Mouse (Mus musculus) forebrain, embryonic 15.5 days (tissue): ENCODE results near the gene Rnf185. TPM values are rescaled to one million over a fixed set of nuclear protein-coding genes. Genes with fewer than 3 reads are reported as not detected.

Source experiments
- ATAC-seq: fragments of 200-750 bp; cut with Nextera tagmentation; replicated peaks from 2 replicates; pipeline ENCODE4 v1.8.0; 2017; ENCODE audit warnings: mild to moderate bottlenecking, moderate TSS enrichment, moderate library complexity
- H3K27ac ChIP-seq: fragments of 300-500 bp; sonication (generic); replicated peaks from 2 replicates; pipeline ENCODE4 v1.5.1; 2015; ENCODE audit warnings: mild to moderate bottlenecking, inconsistent platforms
- H3K27me3 ChIP-seq: fragments of 300-500 bp; sonication (generic); 2 replicates; pipeline ENCODE4 v1.6.1; 2015; ENCODE audit warnings: inconsistent platforms
- H3K36me3 ChIP-seq: fragments of 300-500 bp; sonication (generic); 2 replicates; pipeline ENCODE4 v1.6.1; 2015; ENCODE audit warnings: mild to moderate bottlenecking, inconsistent platforms
- H3K4me1 ChIP-seq: fragments of 300-500 bp; sonication (generic); 2 replicates; pipeline ENCODE4 v1.6.1; 2015; ENCODE audit warnings: inconsistent platforms
- H3K4me2 ChIP-seq: fragments of 300-500 bp; sonication (generic); replicated peaks from 2 replicates; pipeline ENCODE4 v1.6.1; 2015; ENCODE audit warnings: mild to moderate bottlenecking, inconsistent platforms
- H3K4me3 ChIP-seq: fragments of 300-500 bp; sonication (generic); 2 replicates; pipeline ENCODE4 v1.5.1; 2015; ENCODE audit warnings: mild to moderate bottlenecking, inconsistent platforms
- H3K9ac ChIP-seq: fragments of 300-500 bp; sonication (generic); replicated peaks from 2 replicates; pipeline ENCODE4 v1.6.1; 2015; ENCODE audit warnings: mild to moderate bottlenecking, inconsistent platforms
- H3K9me3 ChIP-seq: fragments of 300-500 bp; sonication (generic); 2 replicates; pipeline ENCODE4 v1.6.1; 2016; ENCODE audit warnings: inconsistent platforms
- WGBS: fragments of 180-500 bp; shearing (Covaris S2); methylation state at CpG from one replicate; pipeline ENCODE4 v1.1.7; 2015; ENCODE audit warnings: mixed read lengths; 5-methylcytosine and 5-hydroxymethylcytosine counted together
- polyA plus RNA-seq: library from polyadenylated mRNA; unstranded; fragments of >200 nt; fragmentation: Nextera tagmentation; extraction: Ambion mirVana; gene quantifications from 2 replicates; pipeline ENCODE4 v1.2.1, GENCODE M21; 2015

Gene Rnf185
- polyA plus RNA-seq, 1 experiment from 2014 or later: 41.6 TPM

DNA sequence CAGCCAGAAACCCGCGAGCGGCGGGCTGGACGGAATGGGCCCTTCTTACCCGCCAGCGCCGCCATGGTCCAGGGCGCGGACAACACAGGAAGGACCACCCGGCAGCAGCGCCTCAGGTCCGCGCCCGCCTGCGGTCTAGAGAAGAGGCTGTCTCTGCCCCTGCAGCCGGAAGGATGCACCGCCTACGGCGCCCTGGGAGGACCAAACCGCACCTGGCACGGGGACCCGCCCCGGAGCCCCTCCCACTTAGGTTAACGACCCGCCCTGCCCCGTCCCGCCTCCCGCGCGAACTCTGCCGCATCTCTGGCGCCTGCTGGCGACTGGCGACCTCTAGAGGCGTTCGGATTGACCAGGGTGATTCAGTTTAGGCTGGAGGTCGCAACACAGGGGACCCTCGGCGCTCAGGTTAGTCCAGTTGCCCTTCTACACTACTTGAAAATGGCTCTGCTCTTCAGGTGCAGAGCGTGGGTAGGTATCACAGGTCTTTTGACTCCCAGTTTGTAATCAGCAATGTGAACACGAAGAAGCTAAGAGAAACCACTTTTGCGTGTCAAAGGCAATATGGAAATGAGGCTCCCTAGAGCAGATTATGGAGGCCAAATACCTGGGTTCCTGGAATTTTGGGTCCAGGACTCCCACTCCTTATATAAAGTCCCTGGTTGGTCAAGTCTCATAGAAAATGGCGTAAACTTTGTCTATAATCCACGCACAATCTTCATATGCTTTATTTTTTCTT is 43.0 kb downstream of the Rnf185 start, which contains the start of gene Limk2:
Gene Limk2 (minus strand): TSS at position 193 of the 736 bp plus-strand sequence.
- Histone ChIP-seq H3K4me3 (peak within 1 kb of the TSS; percentile 51), H3K27me3 (no peaks in the 10 kb centered on the region), H3K36me3 (peaks cover 3% of the 10 kb centered on the region; the same call in 1 of the 2 replicates), H3K9me3 (no peaks in the 10 kb centered on the region), H3K4me1 (peaks cover 17% of the 10 kb centered on the region), H3K4me2 (peak within 1 kb of the TSS; percentile 75), H3K27ac (peak within 1 kb of the TSS; percentile 7; the same call in 1 of the 2 replicates), H3K9ac (peak within 1 kb of the TSS; percentile 69)
- peak; percentile 92 for ATAC-seq
- WGBS: 3% methylated on average over 45 of the region's 45 CpGs

DNA sequence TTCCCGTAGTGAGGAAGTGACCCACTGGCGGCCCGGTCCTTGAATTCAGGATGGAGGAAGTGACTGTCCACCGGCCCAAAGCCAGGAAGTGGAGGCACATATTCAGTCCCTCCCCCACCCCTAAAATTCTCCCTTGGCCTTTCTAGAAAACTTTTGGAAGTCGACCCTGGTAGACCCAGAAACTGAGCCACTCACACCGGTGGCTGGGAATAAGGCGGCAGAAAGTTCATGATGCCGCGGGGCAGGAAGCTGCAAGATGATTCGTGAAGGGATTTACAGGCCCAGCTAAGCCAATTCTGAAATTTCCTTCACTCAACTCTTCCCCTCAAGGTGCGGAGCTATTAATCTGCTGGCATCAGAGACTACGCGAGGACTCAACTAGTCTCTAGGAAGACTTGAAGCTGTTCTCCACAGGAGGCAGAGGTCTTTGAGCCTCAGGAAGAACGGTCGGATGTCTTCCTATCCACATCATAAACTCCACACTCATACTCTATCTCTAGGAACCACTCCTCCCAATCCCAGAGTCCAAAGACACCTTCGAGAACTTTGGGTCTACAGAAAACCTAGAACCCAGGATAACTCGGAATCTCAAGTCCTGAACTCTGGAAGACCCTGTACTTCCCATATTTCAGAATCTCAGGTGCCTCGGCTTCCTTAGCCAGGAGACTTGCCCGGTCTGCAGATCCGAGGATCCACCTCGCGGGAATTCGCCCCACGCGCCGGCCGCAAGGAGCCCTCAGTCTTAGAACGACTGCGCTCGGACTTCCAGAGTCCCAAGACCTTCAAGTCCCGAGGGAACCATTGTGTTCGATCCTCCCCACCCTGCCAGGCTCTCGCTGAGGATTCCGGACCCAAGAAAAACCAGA is 43.8 kb downstream of the Rnf185 start:
- no peaks in the 10 kb centered on the region for H3K36me3 ChIP-seq
- WGBS: 7% methylated on average over 34 of the region's 34 CpGs
- H3K4me2 ChIP-seq: peak overlapping the region; percentile 75
- peak overlapping the region; percentile 51 for H3K4me3 ChIP-seq
- H3K4me1 ChIP-seq: peaks cover 17% of the 10 kb centered on the region
- H3K27ac ChIP-seq: peak overlapping the region; percentile 7; the same call in 1 of the 2 replicates
- peak overlapping the region; percentile 69 for H3K9ac ChIP-seq
- H3K27me3 ChIP-seq: no peaks in the 10 kb centered on the region
- no peak; the same call in 1 of the 2 replicates for ATAC-seq
- H3K9me3 ChIP-seq: no peaks in the 10 kb centered on the region

DNA sequence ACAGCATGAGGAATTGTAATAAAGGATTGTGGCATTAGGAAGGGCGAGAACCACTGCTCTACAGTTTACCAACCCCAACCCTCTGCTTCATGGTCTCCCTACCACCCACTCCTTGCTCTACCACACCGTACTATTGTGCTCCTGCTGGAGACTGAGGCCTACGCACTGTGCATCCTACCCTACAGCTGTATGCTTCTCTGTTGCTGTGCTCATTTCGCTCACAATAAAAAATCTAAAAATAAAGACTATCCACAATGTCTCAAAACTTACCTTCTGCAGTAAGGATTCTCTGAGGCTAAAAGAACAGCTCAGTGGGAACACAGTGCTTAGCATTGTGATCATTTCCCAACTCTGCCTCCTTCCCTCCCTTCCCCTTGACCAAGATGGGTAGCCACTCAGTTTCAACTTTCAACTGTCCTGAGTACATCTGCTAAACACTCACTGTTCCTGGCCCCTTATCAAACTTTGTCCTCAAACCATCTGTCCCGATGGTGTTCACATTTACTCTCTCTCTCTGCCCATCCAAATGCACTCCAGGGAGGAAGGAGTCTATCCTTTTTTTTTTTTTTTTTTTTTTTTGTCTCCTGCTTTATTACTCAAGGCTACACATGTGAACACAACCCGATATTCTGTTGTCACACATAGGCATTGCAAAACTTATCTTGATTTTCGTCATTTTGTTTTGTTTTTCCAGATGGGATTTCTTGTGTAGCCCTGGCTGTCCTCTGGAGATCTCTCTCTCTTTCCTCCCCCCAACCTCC is 47.7 kb downstream of the Rnf185 start:
- WGBS: 91% methylated on average over 7 of the region's 7 CpGs
- no peaks in the 10 kb centered on the region for H3K9me3 ChIP-seq
- no peaks in the 10 kb centered on the region for H3K27me3 ChIP-seq
- no peak overlapping the region for H3K27ac ChIP-seq
- H3K36me3 ChIP-seq: no peaks in the 10 kb centered on the region
- peaks cover 16% of the 10 kb centered on the region for H3K4me1 ChIP-seq
- ATAC-seq: no peak
- H3K4me3 ChIP-seq: no peak overlapping the region
- no peak overlapping the region for H3K4me2 ChIP-seq
- no peak overlapping the region for H3K9ac ChIP-seq

DNA sequence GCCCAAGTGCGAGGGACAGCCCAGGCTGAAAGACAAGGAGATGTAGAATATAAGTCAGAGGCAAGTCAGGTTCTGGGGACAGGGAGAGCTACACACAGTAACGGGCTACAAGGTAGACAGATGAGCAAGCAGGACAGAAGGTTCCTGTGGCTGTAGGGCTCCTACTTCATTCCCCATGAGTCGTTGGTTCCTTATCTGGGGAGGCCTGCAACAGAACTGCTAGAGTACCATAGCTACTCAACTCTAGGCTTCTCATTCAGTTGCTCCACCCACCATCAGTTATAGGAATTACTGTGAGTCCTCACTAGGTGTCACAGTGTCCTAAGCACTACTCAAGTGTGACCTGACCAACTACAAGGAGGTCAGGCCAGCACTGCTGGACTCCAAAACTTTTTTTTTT is 49.1 kb downstream of the Rnf185 start:
- Histone ChIP-seq H3K36me3 (no peaks in the 10 kb centered on the region), H3K4me3 (no peak overlapping the region), H3K4me1 (peaks cover 6% of the 10 kb centered on the region), H3K4me2 (no peak overlapping the region), H3K27me3 (no peaks in the 10 kb centered on the region), H3K27ac (no peak overlapping the region), H3K9me3 (no peaks in the 10 kb centered on the region), H3K9ac (no peak overlapping the region)
- ATAC-seq: no peak
- 91% methylated on average over 3 of the region's 3 CpGs for WGBS

DNA sequence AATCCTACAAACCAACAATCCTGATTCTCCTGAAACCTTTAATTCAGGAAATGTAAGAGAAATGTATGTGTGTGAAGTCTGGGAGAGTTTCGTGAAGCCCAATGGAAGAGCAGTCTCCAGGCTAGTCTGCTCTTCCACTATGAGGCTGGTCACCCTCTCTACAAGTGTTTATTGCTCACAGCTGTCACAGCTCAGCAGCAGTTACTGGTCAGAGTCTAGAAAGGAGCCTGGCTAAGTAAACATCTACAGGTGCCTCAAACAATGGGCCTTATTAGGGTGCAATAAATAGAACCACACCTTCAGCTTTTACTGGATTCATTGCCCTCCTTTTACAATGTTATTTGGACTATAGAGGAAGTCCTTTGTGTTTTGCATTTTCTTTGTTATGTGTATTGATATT is 53.8 kb downstream of the Rnf185 start:
- H3K9me3 ChIP-seq: no peaks in the 10 kb centered on the region
- no peaks in the 10 kb centered on the region for H3K36me3 ChIP-seq
- H3K9ac ChIP-seq: no peak overlapping the region
- H3K27ac ChIP-seq: no peak overlapping the region
- no peaks in the 10 kb centered on the region for H3K27me3 ChIP-seq
- H3K4me3 ChIP-seq: no peak overlapping the region
- ATAC-seq: no peak
- peaks cover 14% of the 10 kb centered on the region for H3K4me1 ChIP-seq
- H3K4me2 ChIP-seq: no peak overlapping the region
- WGBS: 93% methylated on average over 1 of the region's 1 CpGs

DNA sequence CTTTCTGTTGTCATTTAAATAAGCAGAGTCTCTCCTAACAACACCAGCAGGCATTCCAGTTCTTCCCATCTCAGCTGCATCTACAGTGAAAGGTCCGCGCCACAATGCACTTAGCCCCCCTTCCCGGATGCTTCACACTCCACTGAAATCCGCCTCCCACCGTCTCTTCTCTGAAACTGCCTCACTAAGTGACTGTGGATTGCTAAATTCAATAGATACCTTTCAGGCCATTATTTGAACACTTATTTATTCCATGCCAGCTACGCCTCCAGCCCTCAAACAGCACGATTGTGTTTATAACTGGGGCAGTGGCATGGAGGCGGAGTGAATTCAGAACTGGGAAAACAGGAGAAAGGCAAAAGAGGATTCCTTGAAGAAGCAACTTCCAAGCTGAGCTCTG is 55.6 kb downstream of the Rnf185 start:
- H3K27me3 ChIP-seq: no peaks in the 10 kb centered on the region
- WGBS: 6% methylated on average over 8 of the region's 8 CpGs
- H3K27ac ChIP-seq: peak overlapping the region; percentile 24; the same call in 1 of the 2 replicates
- no peaks in the 10 kb centered on the region for H3K9me3 ChIP-seq
- H3K9ac ChIP-seq: no peak overlapping the region
- no peak overlapping the region for H3K4me3 ChIP-seq
- no peak overlapping the region for H3K4me2 ChIP-seq
- peak; percentile 69; the same call in 1 of the 2 replicates for ATAC-seq
- peaks cover 14% of the 10 kb centered on the region for H3K4me1 ChIP-seq
- no peaks in the 10 kb centered on the region for H3K36me3 ChIP-seq

DNA sequence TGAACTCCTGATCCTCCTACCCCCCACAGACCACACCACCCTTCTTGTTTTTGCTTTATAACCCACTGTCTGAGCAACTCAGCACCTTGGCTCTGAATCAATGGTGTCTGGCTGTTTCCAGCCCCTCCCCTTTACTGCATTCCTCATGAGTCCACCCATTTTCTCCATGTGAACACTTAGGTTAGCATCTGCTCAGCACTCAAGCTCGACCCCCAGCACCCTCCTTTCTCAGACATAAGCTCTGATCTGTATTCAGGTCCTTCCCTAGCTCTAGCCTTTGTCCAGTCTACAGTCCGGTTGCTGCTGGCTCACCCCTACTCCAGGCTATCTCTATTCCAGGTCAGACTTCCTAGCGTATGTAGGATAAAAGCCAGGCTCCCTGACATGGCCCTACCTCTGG is 56.1 kb downstream of the Rnf185 start:
- Histone ChIP-seq H3K27me3 (no peaks in the 10 kb centered on the region), H3K36me3 (no peaks in the 10 kb centered on the region), H3K4me3 (no peak overlapping the region), H3K9ac (no peak overlapping the region), H3K4me2 (no peak overlapping the region), H3K4me1 (peaks cover 14% of the 10 kb centered on the region), H3K27ac (peak overlapping the region; percentile 20; the same call in 1 of the 2 replicates), H3K9me3 (no peaks in the 10 kb centered on the region)
- WGBS: 16% methylated on average over 3 of the region's 3 CpGs
- peak; percentile 41; the same call in 1 of the 2 replicates for ATAC-seq

DNA sequence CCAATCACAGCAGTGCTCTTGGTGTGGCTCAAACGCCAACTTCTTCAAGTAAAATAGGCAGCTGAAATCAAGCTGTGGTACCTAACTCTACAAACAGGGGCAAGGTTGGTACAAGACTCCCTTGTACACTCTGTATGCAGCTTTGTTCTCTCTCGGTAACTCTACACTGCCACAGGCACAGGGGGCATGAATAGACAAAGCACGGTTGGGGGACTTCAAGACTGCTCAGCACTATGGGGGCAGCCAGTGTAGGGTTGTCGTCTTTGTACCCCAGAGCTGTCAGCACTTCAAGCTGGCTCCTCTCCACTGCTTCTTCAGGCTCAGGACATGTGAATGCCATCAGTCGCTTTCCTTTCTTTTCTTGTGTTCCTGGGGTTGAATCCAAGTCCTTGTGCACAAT is 57.6 kb downstream of the Rnf185 start:
- WGBS: 38% methylated on average over 5 of the region's 5 CpGs
- Histone ChIP-seq H3K4me3 (no peak overlapping the region), H3K27ac (no peak overlapping the region), H3K9ac (no peak overlapping the region), H3K9me3 (no peaks in the 10 kb centered on the region), H3K4me1 (peaks cover 14% of the 10 kb centered on the region), H3K4me2 (no peak overlapping the region), H3K27me3 (no peaks in the 10 kb centered on the region), H3K36me3 (no peaks in the 10 kb centered on the region)
- ATAC-seq: no peak

DNA sequence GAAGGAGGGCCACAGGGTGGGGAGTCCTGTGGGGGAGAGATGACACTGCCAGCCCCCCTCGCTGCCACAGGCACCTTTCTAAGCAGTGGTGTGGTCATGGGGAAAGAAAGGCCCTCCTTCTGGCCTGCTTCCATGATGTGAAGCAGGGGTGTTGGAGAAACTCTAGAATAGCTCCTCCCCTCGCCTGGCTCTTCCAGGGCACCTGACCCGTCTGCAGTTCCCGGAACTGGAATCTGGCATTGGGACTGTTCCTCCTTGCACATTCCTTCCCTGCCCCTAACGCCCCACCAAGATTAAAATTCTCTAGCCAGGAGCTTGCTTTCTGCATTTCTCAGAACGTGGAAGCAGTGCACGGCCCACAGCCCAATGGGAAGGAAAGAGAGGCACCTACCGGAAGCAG is 59.6 kb downstream of the Rnf185 start:
- Histone ChIP-seq H3K27ac (no peak overlapping the region), H3K36me3 (no peaks in the 10 kb centered on the region), H3K4me1 (peaks cover 14% of the 10 kb centered on the region), H3K4me2 (no peak overlapping the region), H3K4me3 (no peak overlapping the region), H3K9me3 (no peaks in the 10 kb centered on the region), H3K9ac (no peak overlapping the region), H3K27me3 (no peaks in the 10 kb centered on the region)
- ATAC-seq: no peak
- WGBS: 85% methylated on average over 8 of the region's 8 CpGs

DNA sequence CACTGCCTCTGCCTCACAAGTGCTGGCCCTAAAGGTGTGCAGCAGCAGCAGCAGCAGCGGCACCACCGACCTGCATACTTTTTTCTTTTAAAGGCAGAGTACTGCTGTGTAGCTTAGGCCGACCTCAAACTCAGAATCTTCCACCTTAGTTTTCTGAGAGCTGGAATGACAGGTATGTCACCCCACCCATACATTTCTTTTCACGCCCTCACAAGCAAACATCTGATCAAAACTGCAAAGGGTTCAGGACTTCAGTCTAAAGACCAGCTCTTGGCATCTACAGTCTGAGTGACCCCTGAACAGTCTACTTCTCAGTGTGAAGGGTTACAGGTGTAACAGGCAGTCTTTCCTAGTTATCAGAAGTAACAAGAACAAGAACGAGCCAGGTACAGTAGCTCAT is 61.4 kb downstream of the Rnf185 start:
- no peak overlapping the region for H3K4me2 ChIP-seq
- no peak overlapping the region for H3K27ac ChIP-seq
- no peaks in the 10 kb centered on the region for H3K9me3 ChIP-seq
- H3K4me3 ChIP-seq: no peak overlapping the region
- ATAC-seq: no peak
- H3K9ac ChIP-seq: no peak overlapping the region
- 94% methylated on average over 5 of the region's 5 CpGs for WGBS
- H3K36me3 ChIP-seq: no peaks in the 10 kb centered on the region
- no peaks in the 10 kb centered on the region for H3K27me3 ChIP-seq
- peaks cover 2% of the 10 kb centered on the region; the same call in 1 of the 2 replicates for H3K4me1 ChIP-seq

DNA sequence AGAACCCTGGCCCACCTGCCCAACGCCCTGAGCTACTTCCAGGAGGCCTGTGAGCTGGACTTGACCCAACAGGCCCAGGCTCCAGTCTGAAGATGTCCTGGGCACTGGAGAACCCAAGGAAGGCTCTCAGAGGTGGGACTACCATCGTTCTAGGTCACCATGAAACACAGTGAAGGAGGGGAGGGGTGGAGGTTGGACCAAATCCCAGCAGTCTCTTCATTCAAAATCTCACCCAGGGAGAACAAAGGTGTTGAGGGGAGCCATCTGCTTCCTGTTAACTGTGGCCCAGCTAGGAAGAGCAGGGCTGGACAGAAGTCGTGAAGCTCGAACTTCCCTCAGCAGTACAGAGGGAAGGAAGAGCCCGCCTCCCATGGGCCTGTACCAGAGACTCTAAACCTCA is 62.2 kb downstream of the Rnf185 start:
- H3K4me3 ChIP-seq: no peak overlapping the region
- no peak for ATAC-seq
- H3K27ac ChIP-seq: no peak overlapping the region
- H3K36me3 ChIP-seq: no peaks in the 10 kb centered on the region
- H3K27me3 ChIP-seq: no peaks in the 10 kb centered on the region
- 68% methylated on average over 5 of the region's 5 CpGs for WGBS
- H3K9ac ChIP-seq: no peak overlapping the region
- no peaks in the 10 kb centered on the region for H3K9me3 ChIP-seq
- no peaks in the 10 kb centered on the region for H3K4me1 ChIP-seq
- no peak overlapping the region for H3K4me2 ChIP-seq
